Mouse (Mus musculus) stomach, postnatal 0 days (tissue): ENCODE results near the gene Opcml. TPM values are rescaled to one million over a fixed set of nuclear protein-coding genes. Genes with fewer than 3 reads are reported as not detected.

Experiments
- ATAC-seq: fragments of 200-750 bp; cut with Nextera tagmentation; 2 replicates; pipeline ENCODE4 v1.8.0; 2017; ENCODE audit not compliant: low FRiP score, low TSS enrichment
- DNase-seq: peaks from one replicate; pipeline ENCODE4 v3.0.0-alpha.2; 2016; ENCODE audit warnings: low spot score
- H3K27ac ChIP-seq: fragments of 300-500 bp; sonication (generic); replicated peaks from 2 replicates; pipeline ENCODE4 v1.5.1; 2014; ENCODE audit warnings: mild to moderate bottlenecking, control low read depth
- H3K27me3 ChIP-seq: fragments of 300-500 bp; sonication (generic); 2 replicates; pipeline ENCODE4 v1.6.1; 2014; ENCODE audit warnings: low read length; ENCODE audit not compliant: control insufficient read depth, insufficient read depth
- H3K36me3 ChIP-seq: fragments of 300-500 bp; sonication (generic); 2 replicates; pipeline ENCODE4 v1.6.1; 2014; ENCODE audit warnings: low read length, mixed read lengths; ENCODE audit not compliant: control insufficient read depth, insufficient read depth
- H3K4me1 ChIP-seq: fragments of 300-500 bp; sonication (generic); replicated peaks from 2 replicates; pipeline ENCODE4 v1.6.1; 2014; ENCODE audit warnings: antibody characterized with exemption; ENCODE audit not compliant: control insufficient read depth, insufficient read depth
- H3K4me2 ChIP-seq: fragments of 300-500 bp; sonication (generic); replicated peaks from 2 replicates; pipeline ENCODE4 v1.6.1; 2014; ENCODE audit warnings: low read depth, mild to moderate bottlenecking, control low read depth, moderate library complexity
- H3K4me3 ChIP-seq: fragments of 300-500 bp; sonication (generic); 2 replicates; pipeline ENCODE4 v1.5.1; 2014; ENCODE audit warnings: low read depth, low read length, control low read depth
- H3K9ac ChIP-seq: fragments of 300-500 bp; sonication (generic); 2 replicates; pipeline ENCODE4 v1.6.1; 2014; ENCODE audit warnings: mild to moderate bottlenecking, low read length, control low read depth, mixed read lengths
- H3K9me3 ChIP-seq: fragments of 300-500 bp; sonication (generic); 2 replicates; pipeline ENCODE4 v1.6.1; 2016; ENCODE audit warnings: low read length; ENCODE audit not compliant: control insufficient read depth
- CTCF ChIP-seq: IDR thresholded peaks from 2 replicates; pipeline ENCODE4 v1.5.1; 2016; ENCODE audit warnings: antibody characterized with exemption, low read depth, mild to moderate bottlenecking, moderate library complexity
- EP300 ChIP-seq: optimal IDR thresholded peaks from 2 replicates; pipeline ENCODE3; 2016; ENCODE audit warnings: antibody characterized with exemption
- WGBS: fragments of 180-500 bp; shearing (Covaris S2); extraction: QIAGEN DNeasy Blood & Tissue Kit; methylation state at CpG from one replicate; pipeline ENCODE4 v1.1.7; 2014; 5-methylcytosine and 5-hydroxymethylcytosine counted together
- polyA plus RNA-seq: library from polyadenylated mRNA; unstranded; fragments of >200 nt; fragmentation: Nextera tagmentation; extraction: Ambion mirVana; gene quantifications from 2 replicates; pipeline ENCODE4 v1.2.1, GENCODE M21; 2015

The Opcml gene
- polyA plus RNA-seq, 1 experiment from 2014 or later = 1.1 TPM

GRCm38 (mm10) chr9:28329477-28329876, 538.9 kb downstream of the Opcml start:
- Histone ChIP-seq H3K9ac (no peak overlapping the region), H3K4me1 (no peaks in the 10 kb centered on the region), H3K27me3 (no peaks in the 10 kb centered on the region), H3K4me3 (no peak overlapping the region), H3K36me3 (no peaks in the 10 kb centered on the region), H3K4me2 (no peak overlapping the region), H3K27ac (no peak overlapping the region), H3K9me3 (no peaks in the 10 kb centered on the region)
- no peak for DNase-seq
- ATAC-seq = no peak
- TF ChIP-seq EP300 (no peak), CTCF (peak; percentile 30)

- Histone ChIP-seq H3K9ac (no peak overlapping the region), H3K4me2 (peak overlapping the region; percentile 35), H3K4me3 (no peak overlapping the region), H3K27ac (no peak overlapping the region), H3K36me3 (no peaks in the 10 kb centered on the region), H3K9me3 (no peaks in the 10 kb centered on the region), H3K27me3 (no peaks in the 10 kb centered on the region), H3K4me1 (no peaks in the 10 kb centered on the region)
- no peak for ATAC-seq
- no peak for TF ChIP-seq CTCF
- TF ChIP-seq EP300 = no peak
- peak; percentile 18 for DNase-seq
- 16% methylated on average over 10 of the region's 10 CpGs for WGBS
Measured at GRCm38 (mm10) chr9:28336511-28337208, 546.1 kb downstream of the Opcml start.

- TF ChIP-seq CTCF = peak; percentile 43
- no peak for TF ChIP-seq EP300
- DNase-seq (no peak), ATAC-seq (no peak)
- Histone ChIP-seq H3K9me3 (no peaks in the 10 kb centered on the region), H3K27me3 (no peaks in the 10 kb centered on the region), H3K36me3 (no peaks in the 10 kb centered on the region), H3K27ac (no peak overlapping the region), H3K9ac (no peak overlapping the region), H3K4me3 (no peak overlapping the region), H3K4me1 (no peaks in the 10 kb centered on the region), H3K4me2 (no peak overlapping the region)
- WGBS = 57% methylated on average over 2 of the region's 2 CpGs
Measured at GRCm38 (mm10) chr9:28337837-28338236, 547.3 kb downstream of the Opcml start.

- Histone ChIP-seq H3K4me2 (no peak overlapping the region), H3K36me3 (no peaks in the 10 kb centered on the region), H3K27ac (no peak overlapping the region), H3K27me3 (no peaks in the 10 kb centered on the region), H3K9me3 (no peaks in the 10 kb centered on the region), H3K4me3 (no peak overlapping the region), H3K4me1 (no peaks in the 10 kb centered on the region), H3K9ac (no peak overlapping the region)
- TF ChIP-seq EP300 (no peak), CTCF (no peak)
- ATAC-seq (no peak), DNase-seq (no peak)
Measured at GRCm38 (mm10) chr9:28354978-28355377, 564.4 kb downstream of the Opcml start.

GRCm38 (mm10) chr9:28357946-28358345, 567.4 kb downstream of the Opcml start:
- no peak overlapping the region for H3K9ac ChIP-seq
- H3K27ac ChIP-seq = no peak overlapping the region
- H3K27me3 ChIP-seq = no peaks in the 10 kb centered on the region
- H3K4me3 ChIP-seq = no peak overlapping the region
- no peaks in the 10 kb centered on the region for H3K36me3 ChIP-seq
- H3K4me2 ChIP-seq = no peak overlapping the region
- no peaks in the 10 kb centered on the region for H3K9me3 ChIP-seq
- ATAC-seq (no peak), DNase-seq (no peak)
- H3K4me1 ChIP-seq = no peaks in the 10 kb centered on the region
- TF ChIP-seq EP300 = no peak
- TF ChIP-seq CTCF = no peak
- 71% methylated on average over 3 of the region's 3 CpGs for WGBS

- no peaks in the 10 kb centered on the region for H3K9me3 ChIP-seq
- H3K27ac ChIP-seq = no peak overlapping the region
- DNase-seq (no peak), ATAC-seq (no peak)
- WGBS = 79% methylated on average over 2 of the region's 2 CpGs
- H3K27me3 ChIP-seq = no peaks in the 10 kb centered on the region
- H3K4me2 ChIP-seq = no peak overlapping the region
- H3K9ac ChIP-seq = no peak overlapping the region
- H3K4me3 ChIP-seq = no peak overlapping the region
- H3K36me3 ChIP-seq = no peaks in the 10 kb centered on the region
- TF ChIP-seq EP300 = no peak
- no peak for TF ChIP-seq CTCF
- no peaks in the 10 kb centered on the region for H3K4me1 ChIP-seq
Measured at GRCm38 (mm10) chr9:28360691-28361090, 570.1 kb downstream of the Opcml start.
